Mouse (Mus musculus) common myeloid progenitor, adult 5-6 weeks (primary cell): ENCODE results near the gene Rusc1. TPM values are rescaled to one million over a fixed set of nuclear protein-coding genes. Genes with fewer than 3 reads are reported as not detected.
"Not testable (repeated sequence)": the region's sequence is repeated elsewhere in the genome, so short reads cannot be mapped to it uniquely, and the experiment has no call there.

ENCODE experiments used
- ATAC-seq: replicated peaks from 2 replicates; pipeline ENCODE4 v1.8.0; 2016; ENCODE audit warnings: low read depth, mild to moderate bottlenecking, moderate TSS enrichment, inconsistent platforms; ENCODE audit not compliant: poor library complexity, severe bottlenecking
- total RNA-seq: library from RNA; stranded (forward); fragments of 200-1000, 187-1606 nt; gene quantifications from 2 replicates; pipeline ENCODE4 v1.2.3, GENCODE M21; 2017

Rusc1 gene
- total RNA-seq, 1 experiment from 2014 or later = 18.3 TPM

GRCm38 (mm10) chr3:89094021-89094420, 910 bp upstream of the Rusc1 start:
- ATAC-seq = no peak

- no peak for ATAC-seq
Measured at GRCm38 (mm10) chr3:89092509-89093090, 511 bp downstream of the Rusc1 start.

- ATAC-seq = no peak
Measured at GRCm38 (mm10) chr3:89091811-89092508, 1.2 kb downstream of the Rusc1 start.

- ATAC-seq = peak; percentile 13; the same call in 1 of the 2 replicates
Measured at GRCm38 (mm10) chr3:89090694-89091655, 2.1 kb downstream of the Rusc1 start.

- ATAC-seq = peak; percentile 78
Measured at GRCm38 (mm10) chr3:89089882-89090591, 3.1 kb downstream of the Rusc1 start.

GRCm38 (mm10) chr3:89088974-89089373, 4.1 kb downstream of the Rusc1 start:
- ATAC-seq = no peak

- ATAC-seq = peak; percentile 34
Measured at GRCm38 (mm10) chr3:89087338-89088110, 5.6 kb downstream of the Rusc1 start.

GRCm38 (mm10) chr3:89084654-89085190, 8.4 kb downstream of the Rusc1 start:
- no peak for ATAC-seq

GRCm38 (mm10) chr3:89084133-89084532, 9.0 kb downstream of the Rusc1 start:
- ATAC-seq = no peak

GRCm38 (mm10) chr3:89082287-89082686, 10.8 kb downstream of the Rusc1 start:
- not testable (repeated sequence) for ATAC-seq

- no peak for ATAC-seq
Measured at GRCm38 (mm10) chr3:89077383-89077782, 15.7 kb downstream of the Rusc1 start.

- no peak for ATAC-seq
Measured at GRCm38 (mm10) chr3:89067265-89067664, 25.8 kb downstream of the Rusc1 start.

GRCm38 (mm10) chr3:89061696-89062095, 31.4 kb downstream of the Rusc1 start:
- ATAC-seq = no peak

- ATAC-seq = peak; percentile 84
Measured at GRCm38 (mm10) chr3:89058783-89059182, 34.3 kb downstream of the Rusc1 start.

GRCm38 (mm10) chr3:89058361-89058760, 34.8 kb downstream of the Rusc1 start:
- no peak for ATAC-seq

GRCm38 (mm10) chr3:89043359-89043758, 49.8 kb downstream of the Rusc1 start:
- no peak for ATAC-seq
